Mouse (Mus musculus): ENCODE data around the gene Kcnj3.

DNA sequence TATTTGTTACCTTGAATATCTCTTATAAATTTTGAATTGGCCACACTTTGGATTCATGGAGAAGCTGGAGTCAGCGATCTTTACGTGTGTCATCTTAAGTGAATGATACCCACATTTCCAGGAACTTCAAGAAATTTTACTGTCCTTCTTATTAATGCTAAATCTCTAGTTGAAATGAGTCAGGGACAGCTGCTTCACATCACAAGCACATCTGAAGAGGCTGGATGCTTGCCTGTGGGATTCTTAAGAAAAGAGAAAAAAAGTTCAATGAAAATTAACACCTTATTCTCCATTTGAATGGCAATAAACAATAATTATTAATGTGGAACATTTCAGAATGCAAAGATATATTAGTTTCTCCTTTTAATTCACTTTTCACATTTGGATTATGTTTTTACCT, 34.2 kb downstream of the Kcnj3 start:
- TF ChIP-seq POLR2A (IDR thresholded peaks at IDR 0.05; ENCODE audit: borderline replicate concordance, low read depth, low read length) (no peak), CTCF (IDR thresholded peaks at IDR 0.05; ENCODE audit: low read depth, low read length) (no peak)

Data from bone marrow macrophage, adult 2 months (primary cell).